Mouse (Mus musculus) megakaryocyte, adult 5-6 weeks (primary cell): ENCODE measurements around the gene Tmem219. TPM values are rescaled to one million over a fixed set of nuclear protein-coding genes. Genes with fewer than 3 reads are reported as not detected.

Experiments used
- ATAC-seq: 2 replicates; pipeline ENCODE4 v1.8.0; 2016; ENCODE audit warnings: mild to moderate bottlenecking, inconsistent platforms; ENCODE audit not compliant: poor library complexity, severe bottlenecking
- total RNA-seq, 2 experiments: library from RNA; stranded (forward) in 1 of 2; stranded (reverse) in 1 of 2; fragments of 153-499, 151-499 nt in 1 of 2; fragments of 221-1000, 200-1000 nt in 1 of 2; gene quantifications; 2 replicates each; pipeline versions ENCODE4 v1.2.3 to v1.2.4; 2015 to 2017

Tmem219 gene
- total RNA-seq (2015), result 47.9 and 50.9 TPM in 2 replicates
- 44.9 and 45.5 TPM in 2 replicates for total RNA-seq (2017)

DNA sequence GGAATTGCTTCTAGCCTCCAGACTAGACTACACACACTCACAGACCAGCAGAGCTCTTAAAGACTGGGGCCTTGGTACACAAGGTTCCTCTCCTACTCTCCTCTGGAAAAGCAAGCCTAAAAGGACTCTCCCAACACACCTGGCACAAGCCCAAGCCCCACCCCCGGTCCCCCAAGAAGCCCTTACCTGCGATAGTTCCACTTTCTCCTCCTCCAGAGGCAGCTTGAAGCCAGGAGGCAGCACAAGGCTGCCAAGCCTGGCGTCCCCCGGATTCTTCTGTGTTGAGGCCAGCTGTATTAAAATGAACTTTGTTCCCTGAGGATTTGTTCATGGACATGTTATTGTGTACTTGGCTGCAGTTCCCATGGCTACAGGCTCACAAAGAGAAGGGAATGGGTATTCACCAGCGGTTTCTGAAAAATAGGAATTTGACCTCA is at the start of gene Tmem219:
Gene Tmem219 (minus strand): TSS at position 294 of the 437 bp plus-strand sequence.
- no peak for ATAC-seq

DNA sequence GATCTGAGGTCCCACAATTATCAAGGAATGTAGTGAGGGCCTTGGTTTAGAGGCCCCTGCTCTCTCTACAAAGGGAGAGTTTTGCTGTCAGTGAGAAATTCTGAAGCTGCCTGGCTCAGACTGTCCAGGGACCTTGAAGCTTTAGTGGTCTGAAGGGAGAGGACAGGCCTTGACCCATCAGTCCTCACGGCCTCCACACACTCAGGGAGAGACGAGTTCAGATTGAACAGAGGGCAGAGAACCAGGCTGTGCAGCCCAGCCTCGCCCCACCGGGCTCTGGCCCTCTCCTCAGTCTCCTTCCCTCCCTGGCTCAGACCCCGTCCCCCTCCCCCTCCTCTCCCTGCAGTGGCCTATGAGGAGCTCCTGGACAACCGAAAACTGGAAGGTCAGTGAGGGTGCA is 44.6 kb upstream of the Tmem219 start:
- no peak for ATAC-seq

DNA sequence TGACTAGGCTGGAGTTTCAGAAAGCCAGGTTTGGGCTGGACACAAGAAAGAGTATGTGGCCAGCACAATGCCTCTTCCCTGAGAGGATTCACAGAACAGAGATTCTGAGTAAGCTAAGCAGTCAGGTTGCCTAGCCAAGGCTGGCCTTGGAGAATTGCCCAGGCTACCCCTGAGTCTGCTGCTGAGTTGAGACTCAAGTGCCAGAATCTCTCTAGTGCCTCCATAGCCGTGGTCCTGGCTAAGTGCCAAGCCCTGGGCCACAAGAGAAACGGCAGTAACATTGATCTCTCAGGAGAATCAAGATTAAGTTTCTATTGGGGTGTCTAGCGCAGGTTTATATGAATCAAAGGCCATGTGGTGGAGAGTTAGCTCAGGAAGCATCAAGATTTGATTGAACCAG is 42.9 kb upstream of the Tmem219 start:
- ATAC-seq, result no peak

DNA sequence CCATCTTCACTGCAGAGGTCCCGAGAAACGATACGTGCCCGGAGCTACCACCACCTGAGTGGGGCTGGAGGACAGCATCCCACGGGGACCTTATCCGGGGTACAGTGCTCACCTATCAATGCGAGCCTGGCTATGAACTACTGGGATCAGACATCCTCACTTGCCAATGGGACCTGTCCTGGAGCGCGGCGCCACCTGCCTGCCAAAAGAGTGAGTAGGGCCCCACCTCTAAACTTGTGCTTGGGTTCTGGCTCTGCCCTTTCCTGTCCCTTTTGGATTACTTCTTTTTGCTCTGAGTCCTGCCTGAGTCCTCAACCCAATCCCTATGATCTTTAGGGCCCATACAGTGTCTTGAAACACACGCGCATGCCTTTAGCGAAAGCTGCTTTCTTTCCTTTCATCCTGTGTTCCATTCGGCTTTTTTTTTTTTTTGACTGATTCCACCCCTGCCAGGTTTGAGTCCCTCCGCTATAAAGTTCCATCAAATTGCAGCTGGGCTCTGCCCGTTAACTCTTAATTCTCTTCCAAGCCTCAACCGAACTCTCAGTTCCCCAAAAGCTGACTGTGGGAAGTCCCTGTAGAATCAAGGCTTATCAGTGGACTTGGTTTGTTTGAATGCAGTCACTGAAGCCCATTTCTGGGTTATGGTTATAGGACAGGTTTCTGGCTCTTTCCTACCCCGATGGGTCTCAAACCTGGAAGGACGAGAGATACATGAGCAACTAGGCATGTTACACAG is 41.0 kb upstream of the Tmem219 start:
- ATAC-seq, result peak; percentile 40; the same call in 1 of the 2 replicates

DNA sequence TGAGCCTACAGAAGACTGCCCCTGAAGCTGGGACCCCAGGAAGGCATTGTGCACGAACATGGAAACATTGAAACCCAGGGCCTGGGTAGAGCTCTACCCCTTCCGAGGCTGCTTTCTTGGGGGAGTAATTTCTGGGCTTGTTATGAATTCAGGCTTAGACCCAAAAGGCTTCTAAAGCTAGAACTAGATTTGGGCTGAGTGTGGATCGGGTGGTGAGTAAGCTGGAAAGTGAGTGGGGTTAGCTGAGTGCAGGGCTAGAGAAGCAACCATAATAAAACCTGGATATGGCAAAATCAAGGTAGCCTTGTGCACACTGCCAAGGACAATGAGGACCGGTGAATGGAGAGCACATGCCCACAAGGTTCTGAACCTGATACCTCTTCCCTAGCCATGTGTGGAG is 39.2 kb upstream of the Tmem219 start:
- no peak for ATAC-seq

DNA sequence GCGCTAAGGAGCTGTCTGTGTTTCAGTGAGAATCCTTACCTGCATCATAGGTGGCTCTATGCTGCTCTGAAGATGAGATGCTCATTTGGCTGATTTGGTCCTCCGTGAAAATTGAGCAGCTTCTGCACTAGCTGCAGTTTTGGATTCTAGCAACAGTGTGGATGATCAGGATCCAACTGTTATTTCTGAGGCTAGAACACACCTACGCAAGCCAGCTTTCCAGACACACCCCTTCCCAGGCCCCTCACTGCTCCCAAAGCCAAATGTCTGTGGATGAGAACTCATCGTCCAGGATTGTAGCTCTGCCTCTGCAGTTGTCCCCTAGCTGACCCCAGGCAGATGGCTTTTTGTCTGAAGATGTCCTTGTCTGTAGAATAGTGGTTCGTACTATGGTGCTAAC is 38.4 kb upstream of the Tmem219 start:
- ATAC-seq, result no peak

DNA sequence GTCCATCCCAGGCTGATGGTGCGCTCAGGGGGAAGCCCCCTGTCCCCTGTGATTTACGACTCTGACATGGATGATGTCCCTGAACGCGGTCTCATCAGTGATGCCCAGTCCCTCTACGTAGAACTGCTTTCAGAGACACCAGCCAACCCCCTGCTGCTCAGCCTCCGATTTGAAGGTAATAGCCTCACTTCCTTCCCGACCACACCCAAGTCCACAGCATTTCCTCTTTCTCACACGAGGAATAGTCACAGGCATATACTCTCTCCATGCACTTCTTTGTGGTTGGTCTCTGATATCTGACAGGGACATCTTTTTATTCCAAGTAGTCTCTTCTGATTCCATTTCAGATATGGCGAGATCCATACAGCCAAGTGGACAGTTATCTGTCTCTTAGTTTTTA is 37.1 kb upstream of the Tmem219 start:
- ATAC-seq, result peak; percentile 33

DNA sequence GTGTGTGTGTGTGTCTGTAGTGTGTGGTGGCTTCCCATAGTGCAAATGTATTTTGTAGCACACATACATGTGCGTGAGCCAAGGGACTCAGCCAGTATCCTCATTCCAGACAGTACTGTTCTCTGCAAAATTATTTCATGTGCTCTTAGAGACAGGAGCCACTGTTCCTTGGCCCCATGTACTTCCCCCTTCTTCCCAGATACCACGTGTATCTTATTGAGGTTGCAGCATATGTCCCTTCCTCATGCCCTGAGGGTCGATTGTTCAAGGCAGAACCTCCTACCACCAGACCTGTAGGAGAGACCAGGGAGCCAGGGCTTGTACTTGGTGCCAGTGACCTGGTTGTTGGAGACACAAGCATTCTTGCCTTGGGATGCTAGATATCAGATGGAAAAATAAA is 32.4 kb upstream of the Tmem219 start:
- no peak for ATAC-seq

DNA sequence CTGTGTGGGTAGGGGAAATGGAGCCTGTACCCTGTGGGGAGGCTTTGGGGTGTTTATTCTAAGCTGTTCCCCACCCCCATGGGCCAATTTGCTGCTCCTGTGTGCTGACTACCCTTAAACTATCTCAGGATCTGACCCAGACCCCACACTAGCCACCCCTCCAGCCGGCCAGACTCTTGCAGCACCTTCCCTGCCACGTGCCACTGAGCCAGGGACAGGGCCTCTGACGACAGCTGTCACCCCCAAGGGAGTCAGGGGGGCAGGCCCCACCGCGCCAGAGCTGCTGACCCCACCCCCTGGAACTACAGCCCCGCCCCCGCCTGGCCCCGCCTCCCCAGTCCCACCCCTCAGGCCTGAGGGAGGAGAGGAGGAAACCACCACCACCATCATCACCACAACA is 29.9 kb upstream of the Tmem219 start:
- ATAC-seq, result no peak

DNA sequence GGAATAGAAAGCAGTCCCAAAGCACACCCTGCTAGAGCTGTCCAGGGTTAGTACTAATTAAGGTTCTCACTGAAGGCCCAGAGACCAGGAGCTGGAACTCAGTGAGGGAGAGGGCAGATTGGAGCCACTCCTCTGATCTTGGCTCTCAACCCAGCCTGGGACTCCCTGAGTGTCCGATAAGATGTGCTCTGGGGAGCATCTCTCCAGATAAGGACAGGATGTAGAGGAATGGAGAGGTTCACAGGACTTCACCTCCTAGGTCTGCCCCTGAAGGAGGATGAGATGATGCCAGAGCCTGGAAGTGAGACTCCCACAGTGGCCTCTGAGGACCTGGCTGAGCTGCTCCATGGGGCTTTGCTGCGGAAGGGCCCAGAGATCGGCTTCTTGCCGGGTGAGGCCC is 29.0 kb upstream of the Tmem219 start:
- ATAC-seq, result no peak

DNA sequence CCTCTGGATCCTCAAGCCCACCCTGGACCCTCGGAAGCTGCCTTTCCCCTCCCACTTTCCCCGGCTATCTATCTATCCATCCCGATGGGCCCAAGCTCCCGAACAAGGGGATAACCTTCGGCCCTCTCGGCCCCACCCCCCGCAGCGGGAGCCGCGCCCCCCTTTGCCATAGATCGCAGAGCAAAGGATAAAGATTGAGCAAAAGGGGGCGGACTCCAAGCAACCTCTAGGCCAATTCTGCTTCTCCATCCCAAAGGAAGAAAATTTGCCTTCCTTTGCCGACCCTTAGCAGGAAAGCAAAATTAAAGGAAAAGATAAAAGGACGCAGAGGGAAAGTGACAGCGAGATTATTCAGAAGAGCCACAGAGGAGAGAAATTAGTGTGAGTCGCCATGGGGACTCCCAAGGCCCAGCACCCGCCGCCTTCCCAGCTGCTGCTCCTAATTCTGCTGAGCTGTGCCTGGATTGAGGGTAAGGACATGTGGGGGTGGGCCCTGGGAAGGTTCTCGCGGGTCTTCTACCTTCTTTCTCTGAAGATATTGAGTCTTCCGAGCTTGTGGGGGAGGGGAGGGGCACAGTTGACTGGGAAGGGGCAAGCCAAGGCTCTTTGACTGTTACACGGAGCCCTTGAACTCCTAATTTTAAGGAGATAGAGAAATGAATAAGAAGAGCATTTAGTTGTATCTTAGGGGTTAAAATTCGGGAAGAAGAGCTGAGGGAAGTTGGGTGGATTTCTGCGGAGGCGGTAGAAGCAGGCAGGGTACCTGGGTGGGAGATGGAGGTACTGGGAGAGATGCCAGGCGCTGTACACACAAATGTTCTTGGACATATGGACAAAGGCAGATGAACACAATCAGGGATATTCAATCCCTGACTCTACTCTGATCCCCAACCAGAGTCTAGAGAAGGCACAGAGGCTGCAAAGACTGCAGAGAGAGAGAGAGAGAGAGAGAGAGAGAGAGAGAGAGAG is 28.2 kb upstream of the Tmem219 start:
- no peak for ATAC-seq

DNA sequence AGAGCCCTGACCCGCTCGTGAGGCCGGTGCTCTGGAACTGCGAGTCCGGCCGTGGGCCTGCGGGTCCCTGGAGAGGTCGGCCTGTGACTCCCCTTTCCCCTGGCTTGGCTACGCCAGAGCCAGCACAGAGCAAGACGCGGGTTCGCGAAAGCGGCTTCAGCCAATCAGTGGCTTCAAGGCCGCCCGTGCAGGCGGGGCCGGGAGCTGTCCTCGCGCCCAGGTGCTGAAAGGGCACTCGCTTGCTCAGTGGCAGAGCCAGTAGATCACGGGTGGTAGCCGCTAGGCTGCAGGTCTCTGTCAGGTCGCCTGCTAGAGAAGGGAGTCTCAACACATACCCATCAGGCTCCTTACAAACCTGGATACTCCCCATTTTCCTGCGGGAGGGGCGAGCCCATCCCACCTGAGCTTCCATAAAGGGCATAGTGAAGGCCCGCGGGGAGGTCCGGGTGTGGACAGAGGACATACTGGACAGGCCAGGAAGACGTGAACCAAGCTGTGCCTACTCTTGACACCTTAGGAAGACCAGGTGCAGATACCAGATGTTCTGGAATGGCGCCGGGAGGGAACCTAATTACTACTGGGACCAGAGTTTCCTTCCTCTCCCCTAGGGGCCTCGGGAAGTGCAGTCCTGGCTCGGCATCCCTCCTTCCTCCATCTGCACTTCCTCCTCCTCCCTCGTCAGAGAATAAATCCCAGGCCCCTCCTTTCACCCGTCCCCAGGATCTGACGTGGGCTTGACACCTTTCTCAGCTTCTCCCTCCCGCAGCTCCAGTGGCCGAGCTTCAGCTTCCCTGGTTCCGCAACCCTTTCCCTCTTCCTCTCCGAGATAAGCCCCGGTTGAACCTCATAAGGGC is 27.3 kb upstream of the Tmem219 start, which contains the start of gene Sez6l2:
Gene Sez6l2 (plus strand): TSS at position 771 of the 854 bp plus-strand sequence.
- peak; percentile 96 for ATAC-seq

DNA sequence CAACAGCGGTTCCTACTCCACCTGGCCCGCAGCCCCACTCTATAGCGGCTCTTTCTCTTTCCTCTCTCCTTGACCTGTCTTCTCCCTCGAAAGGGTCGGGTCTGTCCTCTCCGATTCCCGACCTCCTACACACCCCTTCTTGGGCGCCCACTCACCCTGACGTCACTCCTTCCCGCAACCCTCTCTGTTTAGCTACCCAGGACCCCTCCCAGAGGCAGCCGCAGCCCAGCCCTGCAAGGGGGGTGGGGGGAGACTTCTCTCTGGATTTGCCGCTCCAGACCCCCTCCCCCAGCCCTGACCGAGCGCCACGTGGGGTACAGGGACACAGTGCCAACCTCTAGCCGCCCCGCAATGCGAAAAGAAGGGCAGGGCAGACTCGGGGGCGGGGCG is 26.7 kb upstream of the Tmem219 start, which contains the start of gene Asphd1:
Gene Asphd1 (minus strand): TSS at position 180 of the 390 bp plus-strand sequence.
- ATAC-seq, result no peak

DNA sequence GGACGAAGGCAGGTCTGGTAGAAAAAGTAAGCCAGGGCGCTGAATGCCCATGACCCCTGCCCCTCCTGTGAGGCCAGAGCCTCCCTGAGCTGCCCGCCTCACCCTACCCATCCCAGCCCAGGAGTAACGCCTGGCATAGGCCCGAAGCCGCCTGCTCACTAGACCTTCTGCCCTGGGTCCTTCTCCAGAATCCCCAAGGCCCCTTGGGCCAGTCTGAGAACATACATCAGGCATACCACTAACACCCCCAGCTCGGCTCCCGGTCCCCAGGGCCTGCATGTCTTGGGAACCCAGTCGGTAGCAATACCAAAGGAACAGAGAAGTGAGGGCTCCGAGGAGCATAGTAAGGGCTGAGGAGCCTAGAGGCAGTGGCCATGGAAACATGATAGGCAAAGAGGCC is 25.9 kb upstream of the Tmem219 start:
- no peak for ATAC-seq

DNA sequence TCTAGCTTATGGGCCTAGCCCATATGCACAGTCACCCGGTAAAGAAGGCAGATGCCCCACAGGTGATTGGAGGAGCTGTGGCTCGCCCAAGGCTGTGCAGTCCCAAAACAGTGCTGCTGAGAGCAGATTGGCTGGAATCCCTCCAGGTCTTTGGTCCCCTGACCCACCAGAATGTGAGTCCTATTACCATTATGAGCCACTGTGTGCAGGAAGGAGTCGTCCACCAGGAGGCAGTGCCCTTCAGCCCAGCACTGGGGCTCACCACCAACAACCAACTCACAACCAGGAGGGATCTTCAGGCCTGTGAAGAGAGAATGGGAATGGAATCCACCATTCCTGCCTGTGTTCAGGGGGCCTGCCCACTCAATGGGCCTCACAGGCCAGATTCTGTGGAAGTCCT is 23.8 kb upstream of the Tmem219 start:
- ATAC-seq, result peak; percentile 62; the same call in 1 of the 2 replicates

DNA sequence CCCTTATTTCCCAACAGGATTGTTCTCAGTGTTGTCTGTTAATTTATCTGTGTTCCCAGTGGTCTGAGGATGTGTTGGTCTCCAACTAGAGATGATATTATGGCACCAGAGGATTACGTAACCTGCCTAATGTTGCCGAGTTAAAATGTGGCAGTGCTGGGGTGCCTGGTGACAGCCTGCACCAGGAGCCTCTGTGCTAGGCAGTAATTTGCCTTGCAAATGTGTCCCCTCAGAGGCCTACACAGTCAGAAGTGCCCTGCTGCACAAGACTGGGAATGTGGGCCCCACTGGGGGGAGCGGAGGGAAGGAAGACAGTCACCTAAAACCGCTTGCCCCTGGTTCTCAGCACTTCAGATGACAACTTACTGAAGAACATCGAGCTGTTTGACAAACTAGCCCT is 19.1 kb upstream of the Tmem219 start:
- ATAC-seq, result no peak

DNA sequence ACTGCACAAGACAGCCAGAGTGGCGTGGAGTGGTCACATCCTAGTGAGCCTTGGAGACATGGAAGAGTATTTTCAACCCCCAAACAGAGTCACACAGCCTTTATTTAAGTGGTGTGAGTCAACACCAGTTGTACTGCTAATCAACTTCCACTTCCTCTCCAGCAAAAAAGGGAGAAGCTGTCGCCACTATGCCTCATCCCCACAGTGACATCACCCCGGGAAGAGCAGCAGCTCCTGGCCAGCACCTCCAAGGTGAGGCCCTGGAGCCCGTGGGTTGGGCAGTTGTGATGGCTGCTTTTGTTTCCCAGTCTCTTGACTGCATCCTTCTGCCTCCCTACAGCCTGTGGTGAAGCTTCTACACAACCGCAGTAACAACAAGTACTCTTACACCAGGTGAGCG is 18.5 kb upstream of the Tmem219 start:
- ATAC-seq, result peak; percentile 66

DNA sequence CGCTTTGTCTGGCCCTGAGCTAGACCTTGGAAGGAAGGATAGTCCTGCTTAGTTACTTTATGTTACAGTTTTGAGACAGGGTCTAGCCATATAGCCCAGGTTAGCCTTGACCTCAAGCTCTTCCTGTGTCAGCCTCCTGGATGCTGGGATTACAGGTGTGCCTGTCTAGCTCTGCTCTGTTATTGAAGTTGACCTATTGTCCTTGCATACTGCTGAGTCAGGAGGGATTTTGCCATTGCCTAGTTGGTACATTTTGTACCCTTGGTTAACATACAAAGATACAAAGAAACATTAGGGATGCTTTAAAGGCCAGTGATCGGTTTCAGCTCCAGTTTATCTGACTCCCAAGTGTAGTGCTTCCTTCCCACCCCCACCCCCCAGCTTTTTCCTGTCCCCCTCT is 9.9 kb upstream of the Tmem219 start:
- ATAC-seq, result no peak

DNA sequence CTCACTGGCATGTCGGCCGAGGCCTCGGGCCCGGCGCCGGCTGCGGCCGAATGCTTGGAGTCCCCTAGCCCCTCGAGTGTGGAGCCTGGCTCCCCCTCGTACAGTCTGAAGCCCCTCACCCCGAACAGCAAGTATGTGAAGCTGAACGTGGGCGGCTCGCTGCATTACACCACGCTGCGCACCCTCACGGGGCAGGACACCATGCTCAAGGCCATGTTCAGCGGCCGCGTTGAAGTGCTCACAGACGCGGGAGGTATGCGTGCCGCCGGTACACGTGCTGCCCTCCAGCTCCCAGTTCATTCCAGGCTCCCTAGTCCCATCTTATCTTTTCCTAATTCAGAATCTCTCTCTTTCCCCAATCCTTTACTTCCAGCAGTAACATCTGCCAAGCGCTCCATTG is 6.3 kb upstream of the Tmem219 start:
- ATAC-seq, result peak; percentile 33; the same call in 1 of the 2 replicates

DNA sequence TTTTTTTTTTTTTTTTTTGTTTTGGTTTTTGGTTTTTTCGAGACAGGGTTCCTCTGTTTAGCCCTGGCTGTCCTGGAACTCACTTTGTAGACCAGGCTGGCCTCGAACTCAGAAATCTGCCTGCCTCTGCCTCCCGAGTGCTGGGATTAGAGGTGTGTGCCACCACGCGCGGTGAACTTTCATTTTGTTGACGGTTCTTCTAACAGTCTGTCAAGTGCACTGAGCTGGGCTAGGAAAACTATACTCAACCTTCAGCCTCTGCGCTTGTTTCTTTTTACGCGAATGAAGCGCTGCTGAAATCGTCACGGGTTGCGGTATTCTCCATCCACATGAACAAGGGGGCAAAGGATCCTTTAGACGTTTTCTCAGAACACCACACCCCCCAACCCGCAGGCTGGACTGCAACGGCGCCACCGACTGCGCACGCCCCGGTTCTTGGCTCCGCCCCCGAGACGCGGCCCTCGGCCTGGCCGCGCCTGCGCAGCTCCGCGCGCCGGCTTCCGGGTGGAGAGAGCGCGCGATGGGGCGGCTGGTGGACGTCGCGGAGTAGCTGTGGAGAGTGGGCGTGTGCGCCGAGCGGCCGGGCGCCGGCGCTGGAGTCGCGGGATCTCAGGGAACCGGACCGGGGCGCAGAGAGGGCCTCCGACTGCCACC is 5.8 kb upstream of the Tmem219 start, which contains the start of gene Kctd13:
Gene Kctd13 (plus strand): TSS at position 496 of the 654 bp plus-strand sequence.
- peak; percentile 98 for ATAC-seq
